ENCODE assay signal across 11 mouse cellular contexts in genomic region chr8:70687576-70687975, GRCm38 (mm10). TPM values are rescaled to one million over a fixed set of nuclear protein-coding genes. Genes with fewer than 3 reads are reported as not detected.
DNase-seq lines count a peak whose midpoint lies in the region; ATAC-seq and TF ChIP-seq lines count a peak whose summit lies in the region.
"Had no signal": no experiment of that assay in that cellular context is flagged by ENCODE, and none has a peak within 500 bp of the region (broad histone marks: within the 10 kb centered on the region; RNA-seq: fewer than 3 reads in every experiment).

No protein-coding gene starts in this region.

- H3K27ac ChIP-seq in forebrain, postnatal 0 days (ENCODE audit: low read depth, low read length), result no peak overlapping the region
- no peak overlapping the region for H3K27ac ChIP-seq in forebrain, embryonic 12.5 days
- 0 out of 2 replicates have a peak overlapping the region, but pooled peaks have one; percentile 7 for H3K27ac ChIP-seq in heart, embryonic 13.5 days (replicated peaks)
- H3K27ac ChIP-seq in lung, embryonic 15.5 days, result peak overlapping the region; percentile 42; the same call in 1 of the 2 replicates
- H3K27ac ChIP-seq: midbrain, embryonic 12.5 days had no signal

- H3K9me3 ChIP-seq in forebrain, postnatal 0 days (ENCODE audit: low read length), result no peaks in the 10 kb centered on the region
- H3K9me3 ChIP-seq in forebrain, embryonic 12.5 days, result no peaks in the 10 kb centered on the region
- no peaks in the 10 kb centered on the region for H3K9me3 ChIP-seq in heart, embryonic 13.5 days
- H3K9me3 ChIP-seq in lung, embryonic 15.5 days, result no peaks in the 10 kb centered on the region
- H3K9me3 ChIP-seq: midbrain, embryonic 12.5 days had no signal

- DNase-seq in forebrain, postnatal 0 days, result peak; percentile 35
- peak; percentile 75 for DNase-seq in NIH3T3 (ENCODE audit: low read depth)
- no peak for DNase-seq in layer of hippocampus, postnatal 10 days (ENCODE audit: low spot score in 2 of 2)
- no peak for DNase-seq in neural tube, embryonic 10.5 days (ENCODE audit: extremely low spot score, low spot score)
- DNase-seq: spleen, adult 18-20 months had no signal

- peaks cover 6% of the 10 kb centered on the region for H3K4me1 ChIP-seq in forebrain, postnatal 0 days (ENCODE audit: insufficient read depth)
- peaks cover 23% of the 10 kb centered on the region for H3K4me1 ChIP-seq in forebrain, embryonic 12.5 days
- H3K4me1 ChIP-seq in heart, embryonic 13.5 days, result peaks cover 26% of the 10 kb centered on the region
- peaks cover 32% of the 10 kb centered on the region for H3K4me1 ChIP-seq in lung, embryonic 15.5 days

- H3K27me3 ChIP-seq in forebrain, postnatal 0 days (ENCODE audit: insufficient read depth, low read length), result no peaks in the 10 kb centered on the region
- no peaks in the 10 kb centered on the region for H3K27me3 ChIP-seq in forebrain, embryonic 12.5 days
- H3K27me3 ChIP-seq in heart, embryonic 13.5 days (replicated peaks), result no peaks in the 10 kb centered on the region
- H3K27me3 ChIP-seq in lung, embryonic 15.5 days, result no peaks in the 10 kb centered on the region
- H3K27me3 ChIP-seq: midbrain, embryonic 12.5 days had no signal

- H3K9ac ChIP-seq in forebrain, postnatal 0 days, result no peak overlapping the region
- no peak overlapping the region for H3K9ac ChIP-seq in forebrain, embryonic 12.5 days
- no peak overlapping the region for H3K9ac ChIP-seq in heart, embryonic 13.5 days
- H3K9ac ChIP-seq in lung, embryonic 15.5 days, result no peak overlapping the region
- H3K9ac ChIP-seq: midbrain, embryonic 12.5 days had no signal

- no peak overlapping the region for H3K4me3 ChIP-seq in forebrain, postnatal 0 days (ENCODE audit: low read depth, low read length)
- H3K4me3 ChIP-seq in forebrain, embryonic 12.5 days (replicated peaks), result no peak overlapping the region
- H3K4me3 ChIP-seq in heart, embryonic 13.5 days, result no peak overlapping the region
- no peak overlapping the region for H3K4me3 ChIP-seq in lung, embryonic 15.5 days
- H3K4me3 ChIP-seq: midbrain, embryonic 12.5 days had no signal

- H3K36me3 ChIP-seq in forebrain, postnatal 0 days (ENCODE audit: insufficient read depth), result no peaks in the 10 kb centered on the region
- no peaks in the 10 kb centered on the region for H3K36me3 ChIP-seq in forebrain, embryonic 12.5 days (replicated peaks)
- no peaks in the 10 kb centered on the region for H3K36me3 ChIP-seq in heart, embryonic 13.5 days
- H3K36me3 ChIP-seq in lung, embryonic 15.5 days, result no peaks in the 10 kb centered on the region
- H3K36me3 ChIP-seq: midbrain, embryonic 12.5 days had no signal

- no peak for ATAC-seq in forebrain, postnatal 0 days
- ATAC-seq in forebrain, embryonic 12.5 days (ENCODE audit: low FRiP score), result no peak
- no peak for ATAC-seq in heart, embryonic 13.5 days (ENCODE audit: extremely low read depth, insufficient number of reproducible peaks, low FRiP score, low TSS enrichment)
- ATAC-seq in lung, embryonic 15.5 days (ENCODE audit: borderline replicate concordance, extremely low read depth, low FRiP score, low TSS enrichment), result peak; percentile 54; the same call in 1 of the 2 replicates
- no peak for ATAC-seq in CD4-positive, CD25-positive, alpha-beta regulatory T cell, adult 4 months

- TF ChIP-seq CTCF in forebrain, postnatal 0 days (IDR thresholded peaks at IDR 0.05; ENCODE audit: low read depth), result no peak

- 70% methylated on average over 8 of the region's 8 CpGs for WGBS in forebrain, postnatal 0 days
- WGBS in forebrain, embryonic 12.5 days, result 91% methylated on average over 8 of the region's 8 CpGs
- 79% methylated on average over 8 of the region's 8 CpGs for WGBS in heart, embryonic 13.5 days
- WGBS in lung, embryonic 15.5 days, result 55% methylated on average over 8 of the region's 8 CpGs

- no peak overlapping the region for H3K4me2 ChIP-seq in forebrain, postnatal 0 days (ENCODE audit: low read depth)
- H3K4me2 ChIP-seq in forebrain, embryonic 12.5 days, result no peak overlapping the region
- no peak overlapping the region for H3K4me2 ChIP-seq in heart, embryonic 13.5 days
- no peak overlapping the region for H3K4me2 ChIP-seq in lung, embryonic 15.5 days
- H3K4me2 ChIP-seq: midbrain, embryonic 12.5 days had no signal

RNA-seq across cellular contexts. Expression of gene Jund, which starts 11.2 kb away (rescaled TPM):
- total RNA-seq in forebrain, postnatal 0 days (2014; rRNA removed), result 333 and 392 TPM in 2 replicates
- 108 and 114 TPM in 2 replicates for polyA plus RNA-seq in forebrain, postnatal 0 days (2015; fragmentation: Nextera tagmentation; extraction: Ambion mirVana)
- polyA plus RNA-seq in forebrain, embryonic 12.5 days (2016; fragmentation: Nextera tagmentation; extraction: Ambion mirVana), result 153 and 165 TPM in 2 replicates
- 68.6 and 76.9 TPM in 2 replicates for polyA plus RNA-seq in heart, embryonic 13.5 days (2015; fragmentation: Nextera tagmentation; extraction: Ambion mirVana)
- polyA plus RNA-seq in lung, embryonic 15.5 days (2015; fragmentation: Nextera tagmentation; extraction: Ambion mirVana), result 49.7 TPM in 2 replicates
- 10 to 100 TPM in 1 of 2 experiments, 1 to 10 TPM in 1; 7.6 to 23.3 TPM for polyA plus RNA-seq in CD4-positive, CD25-positive, alpha-beta regulatory T cell, adult 4 months (2017; shearing (Covaris generic))
- total RNA-seq in layer of hippocampus, postnatal 10 days (2021), result 100 to 1,000 TPM; 166 to 187 TPM

RNA-seq across cellular contexts. Expression of gene Lsm4, which starts 14.5 kb away (rescaled TPM):
- 93.7 and 140 TPM in 2 replicates for total RNA-seq in forebrain, postnatal 0 days (2014; rRNA removed)
- polyA plus RNA-seq in forebrain, postnatal 0 days (2015; fragmentation: Nextera tagmentation; extraction: Ambion mirVana), result 177 and 231 TPM in 2 replicates
- polyA plus RNA-seq in forebrain, embryonic 12.5 days (2016; fragmentation: Nextera tagmentation; extraction: Ambion mirVana), result 259 and 275 TPM in 2 replicates
- polyA plus RNA-seq in heart, embryonic 13.5 days (2015; fragmentation: Nextera tagmentation; extraction: Ambion mirVana), result 269 and 297 TPM in 2 replicates
- 268 and 320 TPM in 2 replicates for polyA plus RNA-seq in lung, embryonic 15.5 days (2015; fragmentation: Nextera tagmentation; extraction: Ambion mirVana)
- 10 to 100 TPM; 86.8 to 94.5 TPM for polyA plus RNA-seq in CD4-positive, CD25-positive, alpha-beta regulatory T cell, adult 4 months (2017; shearing (Covaris generic))
- 10 to 100 TPM; 72.3 to 76.5 TPM for total RNA-seq in layer of hippocampus, postnatal 10 days (2021)

RNA-seq across cellular contexts. Expression of gene Iqcn, which starts 15.7 kb away (rescaled TPM):
- 0.33 TPM in 1 of 2 replicates, not detected in the other for total RNA-seq in forebrain, postnatal 0 days (2014; rRNA removed)
- 0.03 and 0.08 TPM in 2 replicates for polyA plus RNA-seq in forebrain, postnatal 0 days (2015; fragmentation: Nextera tagmentation; extraction: Ambion mirVana)
- polyA plus RNA-seq in forebrain, embryonic 12.5 days (2016; fragmentation: Nextera tagmentation; extraction: Ambion mirVana), result 0.04 and 0.10 TPM in 2 replicates
- not detected in 2 replicates for polyA plus RNA-seq in heart, embryonic 13.5 days (2015; fragmentation: Nextera tagmentation; extraction: Ambion mirVana)
- polyA plus RNA-seq in lung, embryonic 15.5 days (2015; fragmentation: Nextera tagmentation; extraction: Ambion mirVana), result 0.02 TPM in 1 of 2 replicates, not detected in the other
- under 1 TPM in 1 of 2 experiments, not detected in 1; 0.07 TPM for polyA plus RNA-seq in CD4-positive, CD25-positive, alpha-beta regulatory T cell, adult 4 months (2017; shearing (Covaris generic))
- total RNA-seq in layer of hippocampus, postnatal 10 days (2021), result under 1 TPM in 1 of 2 experiments, not detected in 1; 0.07 TPM

RNA-seq across cellular contexts. Expression of gene Pgpep1, which starts 27.4 kb away (rescaled TPM):
- 22.1 and 23.8 TPM in 2 replicates for total RNA-seq in forebrain, postnatal 0 days (2014; rRNA removed)
- polyA plus RNA-seq in forebrain, postnatal 0 days (2015; fragmentation: Nextera tagmentation; extraction: Ambion mirVana), result 22.1 and 26.1 TPM in 2 replicates
- 69.3 and 70.4 TPM in 2 replicates for polyA plus RNA-seq in forebrain, embryonic 12.5 days (2016; fragmentation: Nextera tagmentation; extraction: Ambion mirVana)
- polyA plus RNA-seq in heart, embryonic 13.5 days (2015; fragmentation: Nextera tagmentation; extraction: Ambion mirVana), result 33.7 and 37.3 TPM in 2 replicates
- polyA plus RNA-seq in lung, embryonic 15.5 days (2015; fragmentation: Nextera tagmentation; extraction: Ambion mirVana), result 38.5 and 47.7 TPM in 2 replicates
- polyA plus RNA-seq in CD4-positive, CD25-positive, alpha-beta regulatory T cell, adult 4 months (2017; shearing (Covaris generic)), result 1 to 10 TPM; 7.0 to 9.5 TPM
- total RNA-seq in layer of hippocampus, postnatal 10 days (2021), result 10 to 100 TPM; 25.8 to 31.9 TPM

RNA-seq across cellular contexts. Expression of gene Gm3336, which starts 30.8 kb away (rescaled TPM):
- total RNA-seq in forebrain, postnatal 0 days (2014; rRNA removed), result not detected in 2 replicates
- not detected in 2 replicates for polyA plus RNA-seq in forebrain, postnatal 0 days (2015; fragmentation: Nextera tagmentation; extraction: Ambion mirVana)
- not detected in 2 replicates for polyA plus RNA-seq in forebrain, embryonic 12.5 days (2016; fragmentation: Nextera tagmentation; extraction: Ambion mirVana)
- polyA plus RNA-seq in heart, embryonic 13.5 days (2015; fragmentation: Nextera tagmentation; extraction: Ambion mirVana), result not detected in 2 replicates
- polyA plus RNA-seq in lung, embryonic 15.5 days (2015; fragmentation: Nextera tagmentation; extraction: Ambion mirVana), result not detected in 2 replicates
- not detected for polyA plus RNA-seq in CD4-positive, CD25-positive, alpha-beta regulatory T cell, adult 4 months (2017; shearing (Covaris generic))
- not detected for total RNA-seq in layer of hippocampus, postnatal 10 days (2021)
- total RNA-seq: layer of hippocampus, postnatal 14 days had no signal
- polyA plus RNA-seq: midbrain, embryonic 12.5 days had no signal

Comparison
In these comparisons a context has a peak if more than half of its experiments do, and no peak if none do; other contexts are left out.
1. DNase-seq: peak in forebrain, postnatal 0 days (single experiment) and NIH3T3 (single experiment); none in layer of hippocampus, postnatal 10 days (0 of 2) and neural tube, embryonic 10.5 days (single experiment).
2. H3K27ac ChIP-seq: peak in heart, embryonic 13.5 days (single experiment) and lung, embryonic 15.5 days (single experiment); none in forebrain, postnatal 0 days (single experiment) and forebrain, embryonic 12.5 days (single experiment).